Comparison of ENCODE assay signal across 9 mouse cellular contexts in the genomic region with DNA sequence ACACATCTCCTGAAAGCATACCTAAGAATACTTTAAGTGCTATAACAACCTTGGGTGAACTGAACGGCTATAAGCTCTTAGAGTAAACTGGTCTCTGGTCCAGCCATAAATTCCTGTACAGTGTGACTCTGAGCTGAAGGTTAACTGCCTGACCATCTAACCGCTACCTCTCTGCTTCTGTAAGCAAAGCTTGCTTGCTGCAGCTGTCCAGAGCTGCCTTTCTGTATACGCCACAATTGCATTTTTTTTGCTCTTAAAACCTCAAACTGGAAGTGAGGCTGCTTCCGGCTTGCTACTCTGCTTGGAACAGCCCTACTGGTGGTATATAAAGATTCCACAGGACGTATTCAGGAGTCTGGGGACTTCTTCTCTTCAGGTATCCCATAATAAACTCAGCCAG. TPM values are rescaled to one million over a fixed set of nuclear protein-coding genes. Genes with fewer than 3 reads are reported as not detected.
DNase-seq lines count a peak whose midpoint lies in the region; ATAC-seq lines count a peak whose summit lies in the region.
"Had no signal": no experiment of that assay in that cellular context is flagged by ENCODE, and none has a peak within 500 bp of the region (broad histone marks: within the 10 kb centered on the region; RNA-seq: fewer than 3 reads in every experiment).

No protein-coding gene starts in this region.

- H3K27me3 ChIP-seq in forebrain, embryonic 15.5 days: no peaks in the 10 kb centered on the region
- H3K27me3 ChIP-seq in forebrain, embryonic 11.5 days (ENCODE audit: control insufficient read depth, insufficient read depth, low read length): no peaks in the 10 kb centered on the region
- no peaks in the 10 kb centered on the region for H3K27me3 ChIP-seq in liver, embryonic 11.5 days (replicated peaks; ENCODE audit: control insufficient read depth, insufficient read depth, low read length)
- H3K27me3 ChIP-seq in stomach, embryonic 16.5 days (ENCODE audit: control insufficient read depth, insufficient read depth, low read length): no peaks in the 10 kb centered on the region

- H3K9me3 ChIP-seq in forebrain, embryonic 15.5 days: no peaks in the 10 kb centered on the region
- H3K9me3 ChIP-seq in forebrain, embryonic 11.5 days (ENCODE audit: control insufficient read depth, low read length): no peaks in the 10 kb centered on the region
- H3K9me3 ChIP-seq in liver, embryonic 11.5 days (ENCODE audit: control insufficient read depth, low read length): no peaks in the 10 kb centered on the region
- H3K9me3 ChIP-seq in stomach, embryonic 16.5 days (replicated peaks; ENCODE audit: control insufficient read depth, low read length): no peaks in the 10 kb centered on the region

- H3K27ac ChIP-seq in forebrain, embryonic 15.5 days (replicated peaks): 0 out of 2 replicates have a peak overlapping the region, but pooled peaks have one; percentile 17
- H3K27ac ChIP-seq in forebrain, embryonic 11.5 days (ENCODE audit: low read depth, low read length): no peak overlapping the region
- H3K27ac ChIP-seq in liver, embryonic 11.5 days (ENCODE audit: low read depth, low read length): peak overlapping the region; percentile 25; the same call in 1 of the 2 replicates
- H3K27ac ChIP-seq in stomach, embryonic 16.5 days (ENCODE audit: low read length): peak overlapping the region; percentile 98

- no peak overlapping the region for H3K9ac ChIP-seq in forebrain, embryonic 15.5 days (replicated peaks)
- no peak overlapping the region for H3K9ac ChIP-seq in forebrain, embryonic 11.5 days (ENCODE audit: low read length)
- H3K9ac ChIP-seq in liver, embryonic 11.5 days (ENCODE audit: low read depth, low read length): 0 out of 2 replicates have a peak overlapping the region, but pooled peaks have one; percentile 25
- no peak overlapping the region for H3K9ac ChIP-seq in stomach, embryonic 16.5 days (ENCODE audit: low read length)

- H3K4me3 ChIP-seq in forebrain, embryonic 15.5 days: no peak overlapping the region
- H3K4me3 ChIP-seq in forebrain, embryonic 11.5 days (ENCODE audit: low read depth, low read length): no peak overlapping the region
- peak overlapping the region; percentile 12; the same call in 1 of the 2 replicates for H3K4me3 ChIP-seq in liver, embryonic 11.5 days (ENCODE audit: low read depth, low read length)
- no peak overlapping the region for H3K4me3 ChIP-seq in stomach, embryonic 16.5 days (replicated peaks; ENCODE audit: low read length)

- no peak overlapping the region for H3K4me2 ChIP-seq in forebrain, embryonic 15.5 days (replicated peaks)
- no peak overlapping the region for H3K4me2 ChIP-seq in forebrain, embryonic 11.5 days (ENCODE audit: low read depth, low read length, severe bottlenecking)
- H3K4me2 ChIP-seq in liver, embryonic 11.5 days: peak overlapping the region; percentile 79
- 0 out of 2 replicates have a peak overlapping the region, but pooled peaks have one; percentile 3 for H3K4me2 ChIP-seq in stomach, embryonic 16.5 days (ENCODE audit: low read depth, low read length)

- ATAC-seq in forebrain, embryonic 15.5 days (replicated peaks): no peak
- no peak for ATAC-seq in forebrain, embryonic 11.5 days (replicated peaks; ENCODE audit: low FRiP score)
- ATAC-seq in liver, embryonic 11.5 days (replicated peaks; ENCODE audit: low FRiP score): no peak
- no peak for ATAC-seq in stomach, embryonic 16.5 days (ENCODE audit: insufficient read depth, low FRiP score)

- WGBS in forebrain, embryonic 15.5 days: 95% methylated on average over 5 of the region's 5 CpGs
- 87% methylated on average over 5 of the region's 5 CpGs for WGBS in forebrain, embryonic 11.5 days
- WGBS in liver, embryonic 11.5 days: 84% methylated on average over 5 of the region's 5 CpGs
- WGBS in stomach, embryonic 16.5 days: 67% methylated on average over 5 of the region's 5 CpGs

- peaks cover 29% of the 10 kb centered on the region for H3K36me3 ChIP-seq in forebrain, embryonic 15.5 days
- H3K36me3 ChIP-seq in forebrain, embryonic 11.5 days (ENCODE audit: control insufficient read depth, insufficient read depth, low read length): peaks cover 3% of the 10 kb centered on the region; the same call in 1 of the 2 replicates
- peaks cover 19% of the 10 kb centered on the region; the same call in 1 of the 2 replicates for H3K36me3 ChIP-seq in liver, embryonic 11.5 days (ENCODE audit: control insufficient read depth, insufficient read depth, low read length)
- H3K36me3 ChIP-seq in stomach, embryonic 16.5 days (ENCODE audit: control insufficient read depth, insufficient read depth, low read length): peaks cover 8% of the 10 kb centered on the region; the same call in 1 of the 2 replicates

- no peak for DNase-seq in forebrain, embryonic 11.5 days (ENCODE audit: low spot score)
- no peak for DNase-seq in liver, embryonic 11.5 days (ENCODE audit: low spot score)
- DNase-seq in liver: no peak
- DNase-seq in induced T-regulatory cell, adult 2 months (ENCODE audit: low read depth): peak; percentile 84
- no peak for DNase-seq in Muller cell, postnatal 12 days (ENCODE audit: inconsistent ontology term)
- no peak for DNase-seq in urinary bladder, postnatal 14 days (ENCODE audit: low spot score)

- peaks cover 40% of the 10 kb centered on the region for H3K4me1 ChIP-seq in forebrain, embryonic 15.5 days
- H3K4me1 ChIP-seq in forebrain, embryonic 11.5 days (replicated peaks; ENCODE audit: control insufficient read depth, insufficient read depth, low read length): peaks cover 2% of the 10 kb centered on the region; the same call in 1 of the 2 replicates
- H3K4me1 ChIP-seq in liver, embryonic 11.5 days (replicated peaks; ENCODE audit: control insufficient read depth, insufficient read depth, low read length): peaks cover 20% of the 10 kb centered on the region
- peaks cover 36% of the 10 kb centered on the region for H3K4me1 ChIP-seq in stomach, embryonic 16.5 days (ENCODE audit: control insufficient read depth, insufficient read depth, low read length)

RNA-seq across cellular contexts. Expression of gene Atp6v1g2, which starts 0.8 kb away (rescaled TPM):
- 38.2 and 41.5 TPM in 2 replicates for polyA plus RNA-seq in forebrain, embryonic 15.5 days (2015; fragmentation: Nextera tagmentation; extraction: Ambion mirVana)
- 12.1 and 14.2 TPM in 2 replicates for polyA plus RNA-seq in forebrain, embryonic 11.5 days (2014; fragmentation: Nextera tagmentation; extraction: Ambion mirVana)
- polyA plus RNA-seq in liver, embryonic 11.5 days (2014; fragmentation: Nextera tagmentation; extraction: Ambion mirVana): 2.6 and 2.9 TPM in 2 replicates
- polyA plus RNA-seq in stomach, embryonic 16.5 days (2015; fragmentation: Nextera tagmentation; extraction: Ambion mirVana): 6.0 and 6.8 TPM in 2 replicates

RNA-seq across cellular contexts. Expression of gene Nfkbil1, which starts 2.9 kb away (rescaled TPM):
- 11.7 and 12.3 TPM in 2 replicates for polyA plus RNA-seq in forebrain, embryonic 15.5 days (2015; fragmentation: Nextera tagmentation; extraction: Ambion mirVana)
- 4.3 and 5.5 TPM in 2 replicates for polyA plus RNA-seq in forebrain, embryonic 11.5 days (2014; fragmentation: Nextera tagmentation; extraction: Ambion mirVana)
- polyA plus RNA-seq in liver, embryonic 11.5 days (2014; fragmentation: Nextera tagmentation; extraction: Ambion mirVana): 4.6 and 5.4 TPM in 2 replicates
- 6.4 and 8.8 TPM in 2 replicates for polyA plus RNA-seq in stomach, embryonic 16.5 days (2015; fragmentation: Nextera tagmentation; extraction: Ambion mirVana)

RNA-seq across cellular contexts. Expression of gene Ddx39b, which starts 8.9 kb away (rescaled TPM):
- polyA plus RNA-seq in forebrain, embryonic 15.5 days (2015; fragmentation: Nextera tagmentation; extraction: Ambion mirVana): 478 and 488 TPM in 2 replicates
- 717 and 756 TPM in 2 replicates for polyA plus RNA-seq in forebrain, embryonic 11.5 days (2014; fragmentation: Nextera tagmentation; extraction: Ambion mirVana)
- 432 and 439 TPM in 2 replicates for polyA plus RNA-seq in liver, embryonic 11.5 days (2014; fragmentation: Nextera tagmentation; extraction: Ambion mirVana)
- polyA plus RNA-seq in stomach, embryonic 16.5 days (2015; fragmentation: Nextera tagmentation; extraction: Ambion mirVana): 340 and 353 TPM in 2 replicates

RNA-seq across cellular contexts. Expression of gene Gm16181, which starts 12.0 kb away (rescaled TPM):
- polyA plus RNA-seq in forebrain, embryonic 15.5 days (2015; fragmentation: Nextera tagmentation; extraction: Ambion mirVana): 0.61 and 1.1 TPM in 2 replicates
- 0.85 TPM in 1 of 2 replicates, not detected in the other for polyA plus RNA-seq in forebrain, embryonic 11.5 days (2014; fragmentation: Nextera tagmentation; extraction: Ambion mirVana)
- 0.53 TPM in 1 of 2 replicates, not detected in the other for polyA plus RNA-seq in liver, embryonic 11.5 days (2014; fragmentation: Nextera tagmentation; extraction: Ambion mirVana)
- polyA plus RNA-seq in stomach, embryonic 16.5 days (2015; fragmentation: Nextera tagmentation; extraction: Ambion mirVana): 0.27 TPM in 1 of 2 replicates, not detected in the other
- polyA plus RNA-seq: limb, embryonic 11.5 days had no signal

RNA-seq across cellular contexts. Expression of gene Lta, which starts 27.5 kb away (rescaled TPM):
- polyA plus RNA-seq in forebrain, embryonic 15.5 days (2015; fragmentation: Nextera tagmentation; extraction: Ambion mirVana): 0.36 TPM in 1 of 2 replicates, not detected in the other
- not detected in 2 replicates for polyA plus RNA-seq in forebrain, embryonic 11.5 days (2014; fragmentation: Nextera tagmentation; extraction: Ambion mirVana)
- polyA plus RNA-seq in liver, embryonic 11.5 days (2014; fragmentation: Nextera tagmentation; extraction: Ambion mirVana): not detected in 2 replicates
- 0.44 and 0.46 TPM in 2 replicates for polyA plus RNA-seq in stomach, embryonic 16.5 days (2015; fragmentation: Nextera tagmentation; extraction: Ambion mirVana)

Comparison
In these comparisons a context has a peak if more than half of its experiments do, and no peak if none do; other contexts are left out.
1. H3K4me2 ChIP-seq: peak in liver, embryonic 11.5 days (single experiment) and stomach, embryonic 16.5 days (single experiment); none in forebrain, embryonic 15.5 days (single experiment) and forebrain, embryonic 11.5 days (single experiment).